In genomic region chr11:40216391-40216790, GRCm38 (mm10) we compare ENCODE assay signal across 20 mouse cellular contexts.
DNase-seq lines count a peak whose midpoint lies in the region; ATAC-seq lines count a peak whose summit lies in the region.
"Had no signal": no experiment of that assay in that cellular context is flagged by ENCODE, and none has a peak within 500 bp of the region (broad histone marks: within the 10 kb centered on the region; RNA-seq: fewer than 3 reads in every experiment).

No protein-coding gene starts in this region.

- DNase-seq in gastrocnemius, postnatal 14 days = peak; percentile 3
- DNase-seq in gastrocnemius, postnatal 4 days (ENCODE audit: low spot score in 2 of 2) = no peak
- DNase-seq in lung, postnatal 10 days = no peak
- DNase-seq in neural tube, embryonic 11.5 days (ENCODE audit: low spot score) = no peak
- DNase-seq: adrenal gland, postnatal 14 days; cerebellum, adult 11-12 months; cerebellum, adult 9-10 months; cerebellum, postnatal 25 days; forebrain, postnatal 0 days; gastrocnemius, postnatal 25 days; heart, adult 11 months; heart, postnatal 36 days had no signal

- no peak overlapping the region for H3K9ac ChIP-seq in lung, embryonic 15.5 days
- H3K9ac ChIP-seq in neural tube, embryonic 11.5 days (ENCODE audit: low read length) = no peak overlapping the region
- no peak overlapping the region for H3K9ac ChIP-seq in neural tube, embryonic 15.5 days (replicated peaks)
- no peak overlapping the region for H3K9ac ChIP-seq in intestine, embryonic 16.5 days (ENCODE audit: low read depth, low read length)
- H3K9ac ChIP-seq: forebrain, postnatal 0 days; heart, embryonic 13.5 days had no signal

- H3K4me2 ChIP-seq in lung, embryonic 15.5 days = no peak overlapping the region
- no peak overlapping the region for H3K4me2 ChIP-seq in neural tube, embryonic 11.5 days (ENCODE audit: low read depth)
- no peak overlapping the region for H3K4me2 ChIP-seq in neural tube, embryonic 15.5 days
- no peak overlapping the region for H3K4me2 ChIP-seq in intestine, embryonic 16.5 days (ENCODE audit: low read depth, low read length)
- H3K4me2 ChIP-seq: heart, embryonic 13.5 days had no signal

- 0 out of 2 replicates have a peak, but pooled peaks have one; percentile 35 for ATAC-seq in lung, embryonic 15.5 days (ENCODE audit: borderline replicate concordance, extremely low read depth, low FRiP score, low TSS enrichment)
- peak; percentile 75 for ATAC-seq in neural tube, embryonic 11.5 days (ENCODE audit: insufficient read depth, low FRiP score, low TSS enrichment)
- ATAC-seq in neural tube, embryonic 15.5 days (ENCODE audit: low FRiP score) = no peak
- no peak for ATAC-seq in intestine, embryonic 16.5 days
- ATAC-seq: activated CD4-positive, CD25-positive, alpha-beta regulatory T cell, adult 4 months; forebrain, postnatal 0 days; hindbrain, postnatal 0 days; Patski had no signal

- no peaks in the 10 kb centered on the region for H3K27me3 ChIP-seq in lung, embryonic 15.5 days
- no peaks in the 10 kb centered on the region for H3K27me3 ChIP-seq in neural tube, embryonic 11.5 days (ENCODE audit: control insufficient read depth, insufficient read depth, low read length)
- H3K27me3 ChIP-seq in neural tube, embryonic 15.5 days (replicated peaks) = no peaks in the 10 kb centered on the region
- no peaks in the 10 kb centered on the region for H3K27me3 ChIP-seq in intestine, embryonic 16.5 days (replicated peaks; ENCODE audit: control insufficient read depth, insufficient read depth, low read length)
- H3K27me3 ChIP-seq: CH12.LX; heart, embryonic 13.5 days had no signal

- WGBS in lung, embryonic 15.5 days = 46% methylated on average over 8 of the region's 8 CpGs
- WGBS in neural tube, embryonic 11.5 days = 55% methylated on average over 8 of the region's 8 CpGs
- WGBS in neural tube, embryonic 15.5 days = 55% methylated on average over 8 of the region's 8 CpGs
- WGBS in intestine, embryonic 16.5 days = 57% methylated on average over 8 of the region's 8 CpGs

- H3K36me3 ChIP-seq in lung, embryonic 15.5 days = no peaks in the 10 kb centered on the region
- H3K36me3 ChIP-seq in neural tube, embryonic 11.5 days (ENCODE audit: control insufficient read depth, insufficient read depth, low read length) = no peaks in the 10 kb centered on the region
- H3K36me3 ChIP-seq in neural tube, embryonic 15.5 days = no peaks in the 10 kb centered on the region
- H3K36me3 ChIP-seq in intestine, embryonic 16.5 days (ENCODE audit: control insufficient read depth, insufficient read depth, low read length) = no peaks in the 10 kb centered on the region
- H3K36me3 ChIP-seq: heart, embryonic 13.5 days had no signal

- no peaks in the 10 kb centered on the region for H3K4me1 ChIP-seq in lung, embryonic 15.5 days
- H3K4me1 ChIP-seq in neural tube, embryonic 11.5 days (ENCODE audit: control insufficient read depth, insufficient read depth, low read length) = no peaks in the 10 kb centered on the region
- no peaks in the 10 kb centered on the region for H3K4me1 ChIP-seq in neural tube, embryonic 15.5 days
- no peaks in the 10 kb centered on the region for H3K4me1 ChIP-seq in intestine, embryonic 16.5 days (ENCODE audit: control insufficient read depth, insufficient read depth, low read length)
- H3K4me1 ChIP-seq: heart, embryonic 13.5 days had no signal

- no peaks in the 10 kb centered on the region for H3K9me3 ChIP-seq in lung, embryonic 15.5 days
- no peaks in the 10 kb centered on the region for H3K9me3 ChIP-seq in neural tube, embryonic 11.5 days (ENCODE audit: control insufficient read depth, low read length)
- H3K9me3 ChIP-seq in neural tube, embryonic 15.5 days (replicated peaks) = no peaks in the 10 kb centered on the region
- no peaks in the 10 kb centered on the region for H3K9me3 ChIP-seq in intestine, embryonic 16.5 days (ENCODE audit: control insufficient read depth, low read length)
- H3K9me3 ChIP-seq: heart, embryonic 13.5 days had no signal

- intact Hi-C loops in gastrocnemius, postnatal 14 days (cut with DNase I; ENCODE audit: low total_unique reads) = no loop called here

- H3K27ac ChIP-seq in lung, embryonic 15.5 days = no peak overlapping the region
- H3K27ac ChIP-seq in neural tube, embryonic 11.5 days (ENCODE audit: low read depth, low read length) = no peak overlapping the region
- H3K27ac ChIP-seq in neural tube, embryonic 15.5 days (replicated peaks) = no peak overlapping the region
- H3K27ac ChIP-seq in intestine, embryonic 16.5 days (ENCODE audit: low read length) = no peak overlapping the region
- H3K27ac ChIP-seq: heart, embryonic 13.5 days; hindbrain, postnatal 0 days had no signal

- H3K4me3 ChIP-seq in lung, embryonic 15.5 days = no peak overlapping the region
- H3K4me3 ChIP-seq in neural tube, embryonic 11.5 days (ENCODE audit: low read depth, low read length) = no peak overlapping the region
- H3K4me3 ChIP-seq in neural tube, embryonic 15.5 days (replicated peaks) = no peak overlapping the region
- no peak overlapping the region for H3K4me3 ChIP-seq in intestine, embryonic 16.5 days (ENCODE audit: low read length)
- H3K4me3 ChIP-seq: heart, embryonic 13.5 days had no signal

Comparison
In these comparisons a context has a peak if more than half of its experiments do, and no peak if none do; other contexts are left out.
1. ATAC-seq: peak in lung, embryonic 15.5 days (single experiment) and neural tube, embryonic 11.5 days (single experiment); none in neural tube, embryonic 15.5 days (single experiment) and intestine, embryonic 16.5 days (single experiment).